Mouse (Mus musculus): Measurements from ENCODE around the gene Tmem88. TPM values are rescaled to one million over a fixed set of nuclear protein-coding genes. Genes with fewer than 3 reads are reported as not detected.

The Tmem88 gene
- total and polyA plus RNA-seq, 2 experiments from 2014 or later: 33.0 to 62.5 TPM

DNA sequence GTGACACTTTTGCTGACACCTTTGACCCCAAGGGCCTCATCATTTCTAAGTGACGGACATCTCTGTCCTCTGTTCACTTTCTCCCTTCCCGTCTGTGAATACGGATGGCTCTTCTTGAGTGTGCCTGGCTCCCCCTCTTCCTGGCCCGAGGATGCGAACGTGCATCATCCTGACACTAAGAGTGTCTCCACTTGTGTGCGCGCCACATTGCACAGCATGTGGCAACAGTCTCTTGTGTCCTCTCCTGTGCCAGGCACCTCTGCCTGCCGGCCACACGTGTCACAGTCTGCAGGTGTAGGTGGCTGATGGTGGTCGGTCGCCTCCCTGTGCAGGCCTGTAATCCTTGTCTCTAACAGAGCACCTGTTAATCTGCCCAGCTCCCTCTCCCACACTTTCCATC, 26.4 kb downstream of the Tmem88 start:
- no peak overlapping the region for H3K27ac ChIP-seq (ENCODE audit: low read depth)
- no peak for TF ChIP-seq CTCF (IDR thresholded peaks at IDR 0.05; ENCODE audit: low read depth)
- TF ChIP-seq EP300 (IDR thresholded peaks at IDR 0.05; ENCODE audit: low read depth): no peak
- H3K9ac ChIP-seq (replicated peaks; ENCODE audit: low read depth, low read length): no peak overlapping the region

DNA sequence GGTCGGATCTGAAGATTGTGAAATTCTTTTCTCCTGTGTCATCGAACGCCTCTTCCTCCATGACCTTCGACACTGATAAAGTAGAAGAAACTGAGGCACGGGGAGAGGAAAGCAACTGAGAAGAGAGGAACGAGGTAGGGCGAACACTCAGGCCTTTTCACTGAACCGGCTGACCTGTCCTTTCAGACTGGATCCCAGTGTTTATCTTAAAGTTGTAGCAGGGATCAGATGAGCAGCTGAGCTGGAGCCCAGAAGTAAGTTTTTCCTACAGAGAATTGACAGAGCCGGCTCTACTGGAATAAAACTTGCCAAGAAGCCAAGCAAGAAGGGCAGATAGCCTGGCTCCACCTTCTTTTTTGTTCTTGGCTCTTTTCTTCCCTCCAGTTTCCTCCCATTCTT, 27.2 kb downstream of the Tmem88 start:
- 36% methylated on average over 9 of the region's 9 CpGs for WGBS
- Histone ChIP-seq H3K9me3 (replicated peaks; ENCODE audit: control insufficient read depth, low read length) (no peaks in the 10 kb centered on the region), H3K9ac (replicated peaks; ENCODE audit: low read depth, low read length) (no peak overlapping the region), H3K4me3 (ENCODE audit: low read depth, low read length) (no peak overlapping the region), H3K4me2 (ENCODE audit: low read depth, low read length) (no peak overlapping the region), H3K27ac (ENCODE audit: low read depth) (peak overlapping the region; percentile 5; the same call in 1 of the 2 replicates), H3K36me3 (replicated peaks; ENCODE audit: control insufficient read depth, insufficient read depth, low read length) (0 out of 2 replicates have a peak, but pooled peaks cover 6% of the 10 kb centered on the region), H3K27me3 (ENCODE audit: control insufficient read depth, insufficient read depth, low read length) (no peaks in the 10 kb centered on the region), H3K4me1 (ENCODE audit: control insufficient read depth, insufficient read depth) (peaks cover 25% of the 10 kb centered on the region)
- no peak for TF ChIP-seq EP300 (IDR thresholded peaks at IDR 0.05; ENCODE audit: low read depth)
- ATAC-seq (ENCODE audit: insufficient read depth, low read depth) (no peak), DNase-seq (ENCODE audit: low spot score) (no peak)

More for the DNA sequence above, 26.4 kb downstream of the Tmem88 start:
- H3K27me3 ChIP-seq (ENCODE audit: control insufficient read depth, insufficient read depth, low read length): no peaks in the 10 kb centered on the region
- ATAC-seq (ENCODE audit: insufficient read depth, low read depth): no peak
- no peak for DNase-seq (ENCODE audit: low spot score)
- H3K4me3 ChIP-seq (ENCODE audit: low read depth, low read length): no peak overlapping the region
- H3K9me3 ChIP-seq (replicated peaks; ENCODE audit: control insufficient read depth, low read length): no peaks in the 10 kb centered on the region
- H3K4me2 ChIP-seq (ENCODE audit: low read depth, low read length): no peak overlapping the region
- 63% methylated on average over 12 of the region's 12 CpGs for WGBS
- H3K36me3 ChIP-seq (replicated peaks; ENCODE audit: control insufficient read depth, insufficient read depth, low read length): 0 out of 2 replicates have a peak, but pooled peaks cover 6% of the 10 kb centered on the region
- H3K4me1 ChIP-seq (ENCODE audit: control insufficient read depth, insufficient read depth): peaks cover 18% of the 10 kb centered on the region

DNA sequence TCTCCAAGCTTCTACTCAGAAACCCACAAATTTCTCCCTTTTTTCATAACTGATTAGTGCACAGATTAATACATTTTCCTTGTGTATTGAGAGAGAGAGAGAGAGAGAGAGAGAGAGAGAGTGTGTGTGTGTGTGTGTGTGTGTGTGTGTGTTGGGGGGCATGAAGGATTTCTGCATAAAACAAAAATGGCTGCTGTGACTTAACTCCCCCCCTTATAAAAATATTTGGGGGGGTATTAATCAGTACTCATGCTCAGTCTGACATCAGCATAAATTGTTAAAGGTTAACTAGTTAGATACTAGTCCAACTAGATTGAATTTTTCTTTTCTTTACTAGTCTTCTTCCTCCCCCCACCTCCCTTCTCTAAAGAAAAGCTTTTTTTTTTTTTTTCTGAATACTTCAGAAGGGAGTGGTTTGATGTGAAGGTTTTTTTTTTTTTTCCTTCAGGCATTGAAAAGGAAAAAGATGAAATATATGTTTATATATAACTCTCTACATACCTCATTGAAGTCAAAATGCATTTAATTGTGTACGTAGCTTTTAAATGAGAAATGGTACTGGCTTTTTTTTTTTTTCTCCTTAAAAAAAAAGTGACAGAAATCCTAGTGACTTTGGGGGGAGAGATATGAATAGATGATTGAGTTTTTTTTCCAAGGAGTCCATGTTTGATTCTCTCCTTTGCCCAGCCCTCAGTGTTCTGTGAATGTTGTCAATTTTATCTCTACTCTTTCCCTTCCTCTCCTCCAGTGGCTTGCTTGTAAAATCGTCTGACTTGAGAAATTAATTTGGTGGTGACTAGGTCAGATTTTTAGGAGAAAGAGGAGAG, 27.8 kb downstream of the Tmem88 start:
- 43% methylated on average over 2 of the region's 2 CpGs for WGBS
- Histone ChIP-seq H3K9me3 (replicated peaks; ENCODE audit: control insufficient read depth, low read length) (no peaks in the 10 kb centered on the region), H3K4me3 (ENCODE audit: low read depth, low read length) (peak overlapping the region; percentile 99), H3K4me2 (ENCODE audit: low read depth, low read length) (peak overlapping the region; percentile 99; the same call in 1 of the 2 replicates), H3K27me3 (ENCODE audit: control insufficient read depth, insufficient read depth, low read length) (no peaks in the 10 kb centered on the region), H3K9ac (replicated peaks; ENCODE audit: low read depth, low read length) (0 out of 2 replicates have a peak overlapping the region, but pooled peaks have one; percentile 99), H3K36me3 (replicated peaks; ENCODE audit: control insufficient read depth, insufficient read depth, low read length) (0 out of 2 replicates have a peak, but pooled peaks cover 6% of the 10 kb centered on the region), H3K4me1 (ENCODE audit: control insufficient read depth, insufficient read depth) (peaks cover 31% of the 10 kb centered on the region), H3K27ac (ENCODE audit: low read depth) (peak overlapping the region; percentile 97)
- TF ChIP-seq CTCF (IDR thresholded peaks at IDR 0.05; ENCODE audit: low read depth): no peak
- no peak for TF ChIP-seq EP300 (IDR thresholded peaks at IDR 0.05; ENCODE audit: low read depth)
- DNase-seq (ENCODE audit: low spot score) (no peak), ATAC-seq (ENCODE audit: insufficient read depth, low read depth) (no peak)

DNA sequence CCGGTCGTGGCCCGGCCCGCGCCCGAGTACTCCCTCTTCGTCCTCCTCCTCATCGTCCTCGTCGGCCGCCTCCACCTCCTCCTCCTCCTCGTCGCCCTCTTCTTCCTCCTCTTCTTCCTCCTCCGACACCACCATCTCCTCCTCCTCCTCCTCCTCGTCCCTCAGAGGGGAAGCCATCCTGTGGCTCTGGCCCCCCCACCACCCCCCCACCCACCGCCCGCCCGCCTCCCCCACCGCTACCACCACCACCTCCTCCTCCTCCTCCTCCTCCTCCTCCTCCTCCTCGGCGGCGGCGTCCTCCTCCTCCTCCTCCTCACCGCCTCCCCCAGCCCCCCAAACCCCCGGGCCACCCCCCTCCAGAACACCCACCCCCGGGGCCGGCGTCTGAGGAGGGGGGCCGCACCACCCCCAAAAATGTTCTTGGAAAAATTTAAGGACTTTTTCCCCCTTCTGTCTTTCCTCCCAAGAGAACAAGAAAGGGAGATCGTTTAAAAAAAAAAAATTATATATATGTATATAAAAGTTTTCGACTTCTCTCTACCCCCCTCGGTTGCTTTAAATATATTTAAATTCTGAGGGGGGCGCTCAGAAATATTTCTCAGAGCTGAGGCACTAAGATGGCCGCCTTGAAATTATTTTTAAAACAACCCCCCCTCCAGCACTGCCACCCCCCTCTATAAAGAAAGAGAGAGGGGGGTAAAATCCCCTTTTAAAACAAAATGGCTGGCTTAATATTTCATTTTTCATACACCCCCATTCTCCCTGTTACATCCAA, 28.6 kb downstream of the Tmem88 start, which contains the start of gene Chd3:
Gene Chd3 (minus strand): TSS at position 192 of the 775 bp plus-strand sequence.
- H3K4me2 ChIP-seq (ENCODE audit: low read depth, low read length): peak within 1 kb of the TSS; percentile 99
- TF ChIP-seq CTCF (IDR thresholded peaks at IDR 0.05; ENCODE audit: low read depth) (no peak), EP300 (IDR thresholded peaks at IDR 0.05; ENCODE audit: low read depth) (no peak)
- no peak for ATAC-seq (ENCODE audit: insufficient read depth, low read depth)
- no peaks in the 10 kb centered on the region for H3K27me3 ChIP-seq (ENCODE audit: control insufficient read depth, insufficient read depth, low read length)
- H3K27ac ChIP-seq (ENCODE audit: low read depth): peak within 1 kb of the TSS; percentile 97
- peak within 1 kb of the TSS; percentile 99 for H3K4me3 ChIP-seq (ENCODE audit: low read depth, low read length)
- H3K36me3 ChIP-seq (replicated peaks; ENCODE audit: control insufficient read depth, insufficient read depth, low read length): 0 out of 2 replicates have a peak, but pooled peaks cover 6% of the 10 kb centered on the region
- no peak for DNase-seq (ENCODE audit: low spot score)
- peak within 1 kb of the TSS; percentile 99 for H3K9ac ChIP-seq (replicated peaks; ENCODE audit: low read depth, low read length)
- peaks cover 39% of the 10 kb centered on the region for H3K4me1 ChIP-seq (ENCODE audit: control insufficient read depth, insufficient read depth)
- H3K9me3 ChIP-seq (replicated peaks; ENCODE audit: control insufficient read depth, low read length): no peaks in the 10 kb centered on the region
- 2% methylated on average over 20 of the region's 34 CpGs for WGBS

DNA sequence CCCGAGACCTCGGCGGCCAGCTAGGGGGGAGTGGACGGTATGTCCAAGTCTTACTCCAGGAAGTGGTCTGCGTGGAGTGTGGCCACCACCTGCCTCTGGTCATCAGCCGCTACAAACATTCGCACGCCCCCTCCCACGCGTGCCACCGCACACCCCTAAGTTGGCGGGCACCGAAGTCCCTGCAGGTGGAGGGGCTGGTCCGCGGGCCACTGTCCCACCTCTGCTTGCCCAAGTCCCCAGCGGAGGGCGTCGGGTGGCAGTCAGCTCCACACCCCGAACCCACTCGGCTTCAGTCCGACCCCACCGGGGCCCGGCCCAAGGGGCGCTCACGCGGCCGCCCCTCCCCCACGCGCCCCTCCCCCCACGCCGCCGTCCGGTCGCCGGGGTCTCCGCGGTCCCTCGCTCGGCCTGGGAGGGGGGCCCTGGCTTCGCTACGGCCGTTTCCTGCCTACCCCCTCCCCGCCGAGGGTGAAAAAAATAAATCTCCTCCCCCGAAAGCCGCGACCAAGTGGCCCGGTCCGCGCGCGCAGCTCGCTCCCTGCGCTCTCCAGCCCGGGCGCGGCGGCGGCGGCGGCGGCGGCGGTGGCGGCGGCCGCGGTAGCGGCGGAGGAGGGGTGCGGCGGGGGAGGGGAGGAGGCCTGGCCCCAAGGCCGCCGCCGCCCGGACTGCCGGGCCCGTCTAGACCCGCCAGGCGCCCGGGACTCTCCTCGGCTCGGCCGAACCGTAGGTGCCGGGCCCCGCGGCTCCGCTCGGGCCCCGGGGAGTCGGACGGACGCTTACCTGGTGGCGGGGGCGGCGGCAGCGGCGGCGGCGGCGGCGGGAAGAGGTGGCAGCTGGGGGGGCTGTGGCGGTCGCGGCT, 29.4 kb downstream of the Tmem88 start:
- H3K27me3 ChIP-seq (ENCODE audit: control insufficient read depth, insufficient read depth, low read length): no peaks in the 10 kb centered on the region
- ATAC-seq (ENCODE audit: insufficient read depth, low read depth) (peak; percentile 7), DNase-seq (ENCODE audit: low spot score) (peak; percentile 45)
- peak overlapping the region; percentile 99 for H3K4me3 ChIP-seq (ENCODE audit: low read depth, low read length)
- no peaks in the 10 kb centered on the region for H3K9me3 ChIP-seq (replicated peaks; ENCODE audit: control insufficient read depth, low read length)
- peak overlapping the region; percentile 97 for H3K27ac ChIP-seq (ENCODE audit: low read depth)
- peaks cover 6% of the 10 kb centered on the region; the same call in 1 of the 2 replicates for H3K36me3 ChIP-seq (replicated peaks; ENCODE audit: control insufficient read depth, insufficient read depth, low read length)
- peak overlapping the region; percentile 99 for H3K4me2 ChIP-seq (ENCODE audit: low read depth, low read length)
- H3K4me1 ChIP-seq (ENCODE audit: control insufficient read depth, insufficient read depth): peaks cover 43% of the 10 kb centered on the region
- H3K9ac ChIP-seq (replicated peaks; ENCODE audit: low read depth, low read length): peak overlapping the region; percentile 99
- WGBS: 0% methylated on average over 60 of the region's 106 CpGs
- TF ChIP-seq EP300 (IDR thresholded peaks at IDR 0.05; ENCODE audit: low read depth) (no peak), CTCF (IDR thresholded peaks at IDR 0.05; ENCODE audit: low read depth) (no peak)
